Mouse (Mus musculus) small intestine, adult 2 months (tissue): ENCODE results near the gene Samd4b. TPM values are rescaled to one million over a fixed set of nuclear protein-coding genes. Genes with fewer than 3 reads are reported as not detected.
"Not testable (repeated sequence)": the region's sequence is repeated elsewhere in the genome, so short reads cannot be mapped to it uniquely, and the experiment has no call there.

ENCODE experiments used
- H3K27ac ChIP-seq: fragments of 200-500 bp; 2 replicates; pipeline ENCODE4 v1.5.1; 2012; ENCODE audit warnings: low read depth, low read length, control low read depth, inconsistent platforms; ENCODE audit not compliant: insufficient read depth
- H3K27me3 ChIP-seq: fragments of 200-500 bp; 2 replicates; pipeline ENCODE4 v1.6.1; 2012; ENCODE audit warnings: mild to moderate bottlenecking, moderate library complexity, low read length, inconsistent platforms; ENCODE audit not compliant: control insufficient read depth, insufficient read depth
- H3K36me3 ChIP-seq: fragments of 200-500 bp; 2 replicates; pipeline ENCODE4 v1.6.1; 2012; ENCODE audit warnings: mild to moderate bottlenecking, low read length, control low read depth, inconsistent platforms; ENCODE audit not compliant: control insufficient read depth, insufficient read depth
- H3K4me1 ChIP-seq: fragments of 200-500 bp; 2 replicates; pipeline ENCODE4 v1.6.1; 2012; ENCODE audit warnings: low read length, inconsistent platforms, mixed read lengths; ENCODE audit not compliant: control insufficient read depth, insufficient read depth, insufficient read length
- H3K4me3 ChIP-seq: fragments of 200-500 bp; 2 replicates; pipeline ENCODE4 v1.5.1; 2012; ENCODE audit warnings: low read depth, mild to moderate bottlenecking, control low read depth, inconsistent platforms, low read length, moderate library complexity
- CTCF ChIP-seq: fragments of 200-500 bp; IDR thresholded peaks from 2 replicates; pipeline ENCODE4 v1.5.1; 2012; ENCODE audit warnings: low read depth, mild to moderate bottlenecking, control low read depth, inconsistent platforms, low read length, moderate library complexity, mixed read lengths; ENCODE audit not compliant: insufficient replicate concordance, insufficient read length; ENCODE audit errors: extremely low read depth
- POLR2A ChIP-seq: fragments of 200-500 bp; IDR thresholded peaks from 2 replicates; pipeline ENCODE4 v1.6.1; 2012; ENCODE audit warnings: low read depth, mild to moderate bottlenecking, control low read depth, inconsistent platforms, low read length, moderate library complexity
- WGBS: fragments of 180-500 bp; shearing (Covaris S2); methylation state at CpG from one replicate; pipeline ENCODE4 v1.1.7; 2018; 5-methylcytosine and 5-hydroxymethylcytosine counted together
- polyA plus RNA-seq: library from polyadenylated mRNA; depleted of rRNA; stranded (reverse); fragments of >200 nt; gene quantifications from 2 replicates; pipeline ENCODE4 v1.2.3, GENCODE M21; 2012

Gene Samd4b
- polyA plus RNA-seq, 1 experiment: 82.0 TPM

GRCm38 (mm10) chr7:28398000-28398399, 199.9 kb downstream of the Samd4b start:
- peaks cover 4% of the 10 kb centered on the region; the same call in 1 of the 2 replicates for H3K4me1 ChIP-seq
- H3K27ac ChIP-seq: no peak overlapping the region
- WGBS: 63% methylated on average over 3 of the region's 3 CpGs
- TF ChIP-seq POLR2A: no peak
- no peak for TF ChIP-seq CTCF
- H3K36me3 ChIP-seq: peaks cover 60% of the 10 kb centered on the region
- H3K4me3 ChIP-seq: no peak overlapping the region
- no peaks in the 10 kb centered on the region for H3K27me3 ChIP-seq

GRCm38 (mm10) chr7:28395425-28395824, 202.5 kb downstream of the Samd4b start:
- WGBS: 99% methylated on average over 4 of the region's 4 CpGs
- Histone ChIP-seq H3K4me1 (peaks cover 4% of the 10 kb centered on the region; the same call in 1 of the 2 replicates), H3K36me3 (peaks cover 43% of the 10 kb centered on the region), H3K27ac (no peak overlapping the region), H3K4me3 (no peak overlapping the region), H3K27me3 (no peaks in the 10 kb centered on the region)
- no peak for TF ChIP-seq POLR2A

DNA sequence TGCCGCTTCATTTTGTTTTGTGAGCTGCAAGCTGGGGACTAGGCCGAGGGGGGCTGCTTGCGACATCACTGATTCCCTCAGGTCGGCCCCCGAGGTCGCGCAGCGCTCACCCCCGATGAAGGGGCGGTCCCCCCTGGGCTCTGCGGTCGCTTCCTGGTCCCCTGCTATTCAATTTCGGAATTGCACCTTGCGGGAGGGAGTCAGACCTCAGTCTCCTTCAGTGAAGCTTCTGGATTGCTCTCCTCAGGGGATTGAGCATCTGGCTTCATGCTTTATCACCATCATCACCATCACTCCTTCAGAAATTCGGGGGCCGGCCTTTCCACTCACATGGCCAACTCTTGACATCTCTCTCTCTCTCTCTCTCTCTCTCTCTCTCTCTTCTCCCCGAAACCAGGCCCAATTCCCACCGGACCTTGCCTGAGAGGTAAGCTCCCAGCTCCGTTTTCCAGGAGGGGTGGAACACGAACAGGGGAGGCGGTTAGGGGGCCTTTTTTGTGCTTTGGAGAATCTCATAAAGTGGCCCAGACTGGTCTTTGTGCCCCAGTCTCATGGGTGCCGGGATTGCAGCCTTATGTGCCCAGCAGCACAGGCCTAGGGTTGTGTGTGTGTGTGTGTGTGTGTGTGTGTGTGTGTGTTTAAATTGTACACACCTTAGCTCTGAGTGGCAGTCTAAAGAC, 204.5 kb downstream of the Samd4b start:
- no peaks in the 10 kb centered on the region for H3K27me3 ChIP-seq
- 4% methylated on average over 22 of the region's 22 CpGs for WGBS
- peaks cover 8% of the 10 kb centered on the region; the same call in 1 of the 2 replicates for H3K4me1 ChIP-seq
- H3K27ac ChIP-seq: peak overlapping the region; percentile 57; the same call in 1 of the 2 replicates
- H3K36me3 ChIP-seq: peaks cover 31% of the 10 kb centered on the region
- TF ChIP-seq CTCF (no peak), POLR2A (no peak)
- peak overlapping the region; percentile 97 for H3K4me3 ChIP-seq

- under 1% methylated on average over 58 of the region's 58 CpGs for WGBS
- peak within 1 kb of the TSS; percentile 57 for H3K27ac ChIP-seq
- TF ChIP-seq CTCF (no peak), POLR2A (peak; percentile 95)
- H3K4me3 ChIP-seq: peak within 1 kb of the TSS; percentile 97
- no peaks in the 10 kb centered on the region for H3K27me3 ChIP-seq
- H3K36me3 ChIP-seq: peaks cover 25% of the 10 kb centered on the region
- peaks cover 8% of the 10 kb centered on the region; the same call in 1 of the 2 replicates for H3K4me1 ChIP-seq
Measured at GRCm38 (mm10) chr7:28392429-28393271, 205.3 kb downstream of the Samd4b start, which contains the start of the genes Med29 and Paf1. Med29 (minus strand) TSS chr7:28392708. Paf1 (plus strand) TSS chr7:28392951.

GRCm38 (mm10) chr7:28390331-28390730, 207.6 kb downstream of the Samd4b start:
- WGBS: 95% methylated on average over 3 of the region's 3 CpGs
- no peak overlapping the region for H3K27ac ChIP-seq
- no peak overlapping the region for H3K4me3 ChIP-seq
- H3K4me1 ChIP-seq: peaks cover 10% of the 10 kb centered on the region
- peaks cover 8% of the 10 kb centered on the region for H3K36me3 ChIP-seq
- TF ChIP-seq CTCF (no peak), POLR2A (no peak)
- no peaks in the 10 kb centered on the region for H3K27me3 ChIP-seq

GRCm38 (mm10) chr7:28387384-28387783, 210.6 kb downstream of the Samd4b start:
- WGBS: 86% methylated on average over 7 of the region's 7 CpGs

GRCm38 (mm10) chr7:28386877-28387276, 211.1 kb downstream of the Samd4b start:
- WGBS: 68% methylated on average over 6 of the region's 6 CpGs

More at GRCm38 (mm10) chr7:28387384-28387783, 210.6 kb downstream of the Samd4b start:
- H3K4me3 ChIP-seq, H3K27ac ChIP-seq, H3K36me3 ChIP-seq, H3K27me3 ChIP-seq: not testable (repeated sequence)
- peaks cover 24% of the 10 kb centered on the region for H3K4me1 ChIP-seq

More at GRCm38 (mm10) chr7:28386877-28387276, 211.1 kb downstream of the Samd4b start:
- peaks cover 27% of the 10 kb centered on the region for H3K4me1 ChIP-seq
- H3K36me3 ChIP-seq, H3K4me3 ChIP-seq, H3K27ac ChIP-seq, H3K27me3 ChIP-seq: not testable (repeated sequence)
